Mouse (Mus musculus) thymus, postnatal 4 days (tissue): Measurements from ENCODE around the gene 9130230L23Rik.

Experiments
- DNase-seq: peaks from one replicate; pipeline ENCODE4 v3.0.0; 2021

The 9130230L23Rik gene

DNA sequence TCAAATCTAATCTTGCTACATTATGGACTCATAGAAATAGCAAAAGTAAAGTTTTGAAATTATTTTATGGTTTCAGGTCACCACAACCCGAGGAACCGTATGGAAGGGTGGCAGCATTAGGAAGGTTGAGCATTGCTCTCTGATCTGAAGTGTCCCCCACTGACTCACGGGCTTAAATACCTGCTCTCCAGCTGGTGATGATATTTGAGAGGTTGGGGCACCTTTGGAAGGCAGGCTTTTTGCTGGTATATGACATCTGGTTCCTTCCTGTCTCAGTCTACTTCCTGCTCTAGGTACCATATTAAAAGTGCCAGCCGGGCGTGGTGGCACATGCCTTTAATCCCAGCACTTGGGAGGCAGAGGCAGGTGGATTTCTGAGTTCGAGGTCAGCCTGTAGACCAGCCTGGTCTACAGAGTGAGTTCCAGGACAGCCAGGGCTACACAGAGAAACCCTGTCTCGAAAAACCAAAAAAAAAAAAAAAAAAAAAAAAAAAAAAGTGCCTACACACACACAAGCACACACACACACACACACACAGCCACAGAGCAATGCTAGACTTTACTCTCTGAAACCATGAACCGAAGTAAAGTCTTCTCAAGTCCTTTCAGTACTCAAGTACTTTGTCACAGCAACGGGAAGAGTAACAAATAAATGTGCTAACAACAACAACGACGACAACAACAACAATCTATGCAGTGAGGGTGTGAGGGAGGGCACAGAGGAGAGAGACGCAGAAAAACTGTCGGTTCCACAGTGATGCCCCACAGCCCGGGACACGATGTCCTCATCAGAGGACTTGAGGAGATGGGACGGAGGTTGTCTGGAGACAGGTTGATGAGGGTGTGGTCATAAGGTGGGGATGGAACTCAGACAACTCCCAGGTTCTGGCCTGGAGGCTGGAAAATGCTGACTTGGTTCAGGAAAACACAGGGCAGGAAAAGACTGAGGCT is 49.7 kb downstream of the 9130230L23Rik start:
- peak; percentile 20 for DNase-seq

DNA sequence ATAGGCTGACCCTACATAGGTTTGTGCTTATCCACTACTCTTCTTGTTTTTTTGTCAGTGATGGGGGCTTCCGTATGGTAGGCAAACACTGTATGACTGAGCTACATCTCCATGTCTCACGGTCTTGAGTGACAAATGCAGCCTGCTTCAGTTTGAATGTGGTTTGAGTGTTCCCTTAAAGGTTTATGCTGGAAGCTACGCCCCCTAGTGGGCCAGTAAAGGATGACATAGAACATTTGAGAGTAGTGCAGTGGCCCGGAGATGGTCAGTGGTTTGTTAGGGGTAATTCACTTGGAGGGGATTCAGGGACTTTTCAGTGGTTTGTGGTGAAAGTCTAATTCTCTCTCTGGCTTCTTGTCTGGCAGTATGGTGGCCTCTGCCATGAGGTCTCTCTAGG is 52.6 kb downstream of the 9130230L23Rik start:
- peak; percentile 68 for DNase-seq

DNA sequence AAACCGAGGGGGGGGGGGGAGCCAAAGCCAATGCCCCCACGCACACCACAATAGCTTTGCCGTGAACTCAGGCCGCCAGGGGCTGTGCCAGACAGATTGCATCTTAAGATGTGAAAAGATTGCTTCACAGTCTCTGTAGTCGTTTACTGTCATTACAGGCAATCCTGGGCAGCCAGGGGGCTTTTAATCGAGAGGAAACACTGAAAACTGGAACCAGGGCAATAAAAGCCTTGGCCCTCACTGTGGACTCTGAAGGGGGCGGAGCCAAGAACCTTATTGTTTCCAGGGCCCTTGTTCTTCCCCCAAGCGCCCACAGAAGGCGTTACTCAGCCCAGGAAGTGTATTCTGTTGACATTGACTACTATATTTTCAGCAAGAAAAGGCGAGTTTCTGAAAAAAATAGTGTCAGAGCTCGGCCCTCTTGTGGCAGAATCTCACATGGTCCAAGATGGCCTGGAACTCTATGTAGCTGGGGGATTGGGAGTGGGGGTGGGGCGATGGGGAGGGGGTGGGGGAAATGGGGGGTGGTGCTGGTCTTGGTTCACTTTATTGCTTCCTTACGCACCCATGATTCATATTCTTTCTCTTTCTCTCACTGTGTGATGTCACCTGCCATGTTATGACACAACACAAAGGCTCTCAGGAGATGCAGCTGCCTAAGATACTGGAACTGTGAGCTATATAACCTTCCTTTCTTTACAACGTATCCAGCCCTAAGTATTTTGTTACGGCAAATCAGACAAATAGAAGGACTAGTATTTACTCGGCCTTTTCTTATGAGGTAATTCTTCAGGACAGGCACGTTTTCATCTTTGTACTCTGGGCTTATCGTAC is 53.2 kb downstream of the 9130230L23Rik start:
- peak; percentile 70 for DNase-seq

DNA sequence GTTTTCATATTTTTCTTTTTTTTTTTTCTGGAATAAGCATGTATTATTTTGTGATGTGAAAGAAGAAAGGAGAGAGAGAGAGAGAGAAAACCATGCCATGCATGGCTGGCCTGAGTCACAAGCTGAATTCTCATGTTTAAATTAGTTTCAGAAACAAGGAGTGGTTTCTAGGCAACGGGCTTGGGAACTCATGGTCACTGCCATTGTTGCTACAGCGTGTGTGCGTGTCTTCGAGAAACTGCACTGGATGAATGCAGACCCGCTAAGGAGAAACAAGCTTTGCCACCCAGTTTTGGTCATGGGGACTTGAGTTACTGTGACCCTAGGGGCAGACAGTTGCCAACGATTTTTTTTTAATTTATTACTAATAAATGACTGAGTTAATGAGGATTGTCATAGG is 53.8 kb downstream of the 9130230L23Rik start:
- peak; percentile 14 for DNase-seq

DNA sequence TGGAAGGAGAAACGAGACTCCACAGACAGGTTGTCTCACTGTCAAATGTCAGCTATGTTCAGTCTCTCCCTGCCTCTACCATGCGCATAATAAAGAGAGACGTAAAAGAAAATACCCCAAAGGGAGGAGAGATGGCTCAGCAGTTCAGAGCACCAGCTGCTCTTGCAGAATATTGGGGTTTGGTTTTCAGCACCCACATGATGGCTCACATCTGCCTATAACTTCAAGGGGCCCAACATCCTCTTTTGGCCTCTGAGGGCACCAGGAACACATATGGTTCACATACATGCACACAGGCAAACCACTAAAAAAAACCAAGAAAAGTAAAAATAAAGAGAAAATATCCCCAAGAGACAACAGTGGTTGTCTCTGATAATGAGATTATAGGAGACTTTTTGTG is 54.3 kb downstream of the 9130230L23Rik start:
- DNase-seq = no peak

DNA sequence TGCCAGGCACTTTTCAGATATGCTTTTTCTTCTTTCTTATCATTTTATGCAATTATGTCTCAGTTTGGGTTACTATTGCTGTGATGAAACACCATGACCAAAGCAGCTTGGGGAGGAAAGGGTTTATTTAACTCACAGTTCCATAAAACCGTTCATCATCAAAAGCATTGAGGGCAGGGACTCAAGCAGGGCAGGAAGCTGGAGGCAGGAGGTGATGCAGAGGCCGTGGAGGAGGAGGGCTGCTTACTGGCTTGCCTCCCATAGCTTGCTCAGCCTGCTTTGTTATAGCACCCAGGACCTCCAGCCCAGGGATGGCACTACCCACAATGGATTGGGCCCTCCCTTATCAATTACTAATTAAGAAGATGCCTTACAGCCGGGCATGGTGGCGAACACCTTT is 62.9 kb downstream of the 9130230L23Rik start:
- no peak for DNase-seq

DNA sequence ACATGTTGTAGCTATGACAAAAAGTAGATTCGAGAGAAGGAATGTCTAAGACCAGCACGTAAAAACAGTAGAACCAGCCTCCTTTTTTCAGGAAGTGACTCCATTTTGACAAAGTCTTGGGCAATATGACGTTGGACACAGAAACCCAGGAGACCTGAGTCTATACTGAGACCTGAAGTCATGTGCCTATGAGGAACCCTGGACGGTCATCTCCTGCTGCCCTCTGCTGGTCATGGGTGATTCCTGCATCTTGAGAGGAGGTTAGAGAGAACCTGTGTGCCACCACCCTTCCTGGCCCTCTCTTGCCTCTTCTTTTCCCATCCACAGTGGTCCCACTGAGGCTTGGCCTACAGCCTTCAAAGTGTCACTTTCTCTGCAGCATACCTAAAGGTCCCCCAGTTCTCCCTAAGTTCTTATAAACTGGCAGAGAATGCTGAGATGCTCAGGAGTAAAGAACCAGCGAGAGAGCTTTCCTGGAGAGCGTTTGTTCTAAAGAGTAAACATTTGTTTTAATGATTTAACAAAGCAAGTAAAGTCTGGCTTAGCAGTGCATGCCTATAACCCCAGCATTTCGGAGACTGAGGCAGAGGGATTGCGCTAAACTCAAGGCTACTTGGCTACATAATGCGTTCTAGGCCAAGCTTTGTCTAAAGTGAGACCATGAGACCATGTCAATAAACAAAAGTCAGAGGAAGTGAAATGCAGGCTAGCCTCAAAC is 65.9 kb downstream of the 9130230L23Rik start:
- peak; percentile 90 for DNase-seq

DNA sequence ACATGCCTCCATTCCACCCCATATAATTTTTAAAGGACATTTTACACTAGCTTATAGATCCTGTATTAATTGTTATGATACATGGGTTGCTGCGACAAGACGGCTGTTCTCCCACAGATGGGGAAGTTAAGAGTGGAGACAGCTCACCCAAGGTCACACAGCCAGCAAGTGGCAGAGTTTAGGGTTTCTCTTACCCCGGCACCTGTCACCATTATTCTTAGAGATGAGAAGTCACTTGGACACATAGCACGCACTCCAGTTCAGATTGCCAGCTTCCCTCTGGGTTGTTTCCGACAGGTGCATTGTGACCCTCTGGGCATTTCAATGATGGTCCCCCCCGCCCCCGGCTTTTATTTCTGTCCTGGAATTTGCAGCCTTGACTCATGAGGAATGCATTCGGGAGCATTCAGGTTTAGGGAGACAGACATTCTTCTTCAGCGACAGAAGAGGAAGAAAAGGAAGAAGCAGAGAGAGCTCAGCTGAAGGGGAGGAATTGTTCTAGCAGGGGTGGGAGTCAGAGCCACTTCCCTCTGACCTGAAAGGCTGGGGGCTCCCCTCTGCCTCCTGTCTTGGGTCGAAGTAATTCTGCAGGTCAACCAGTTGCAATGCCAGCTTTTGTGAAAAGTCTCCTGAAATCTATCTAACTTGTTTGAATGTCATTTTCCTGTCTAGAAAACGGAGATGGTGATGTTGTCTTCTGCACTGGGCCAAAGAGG is 66.9 kb downstream of the 9130230L23Rik start:
- peak; percentile 52 for DNase-seq

DNA sequence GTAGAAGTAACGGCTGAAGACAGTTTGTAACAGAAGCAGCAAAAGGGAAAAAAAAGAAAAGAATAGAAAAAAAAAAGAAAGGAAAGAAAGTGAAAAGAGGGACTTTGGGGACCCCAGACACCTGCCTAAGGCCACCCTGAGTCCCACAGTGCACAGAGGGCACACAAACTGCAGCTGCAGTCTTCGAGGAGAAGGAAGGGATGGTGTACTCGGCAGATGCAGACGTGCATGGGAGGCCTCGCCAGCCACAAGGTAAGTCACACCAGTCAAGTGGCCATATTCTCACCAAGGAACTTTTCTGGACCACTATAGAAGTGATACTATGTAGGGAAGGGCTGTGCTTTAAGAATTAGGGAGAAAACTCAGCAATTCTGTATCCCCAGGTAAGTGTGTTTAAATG is 69.3 kb downstream of the 9130230L23Rik start, which contains the start of gene Chrna9:
Gene Chrna9 (plus strand): TSS at position 139 of the 400 bp plus-strand sequence.
- DNase-seq = peak; percentile 78

DNA sequence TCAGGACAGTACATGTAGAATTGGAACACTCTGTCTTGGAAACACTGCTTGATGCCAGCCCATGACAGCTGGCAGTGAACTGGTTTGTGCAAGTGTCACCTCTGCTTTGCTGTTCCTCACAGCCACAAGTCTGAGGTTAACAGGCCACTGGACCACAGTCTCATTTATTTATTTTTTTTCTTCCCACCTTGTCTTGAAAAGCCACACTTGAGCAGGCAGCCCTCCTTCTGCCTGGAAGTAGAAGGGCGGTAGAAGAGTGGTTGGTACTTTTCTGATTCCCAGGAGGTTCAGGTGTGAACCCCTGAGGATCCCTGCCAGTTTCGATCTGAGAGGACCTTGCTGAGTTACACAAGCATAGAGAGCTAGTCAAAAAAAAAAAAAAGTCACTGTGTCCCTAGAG is 70.3 kb downstream of the 9130230L23Rik start:
- DNase-seq = no peak

DNA sequence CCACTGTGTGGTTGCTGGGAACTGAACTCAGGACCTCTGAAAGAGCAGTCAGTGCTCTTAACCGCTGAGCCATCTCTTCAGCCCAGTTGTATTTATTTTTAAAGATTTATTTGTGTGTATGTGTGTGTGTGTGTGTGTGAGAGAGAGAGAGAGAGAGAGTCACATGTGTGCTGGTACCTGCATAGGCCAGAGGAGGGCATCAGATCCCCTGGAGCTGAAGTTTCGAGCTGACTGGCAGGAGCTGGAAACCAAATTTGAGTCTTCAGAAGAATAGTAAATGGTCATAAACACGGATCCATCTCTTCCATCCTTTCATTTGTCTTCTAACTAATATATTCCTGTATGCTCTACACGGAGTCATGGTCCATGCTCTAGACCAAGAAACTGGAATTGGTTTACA is 70.8 kb downstream of the 9130230L23Rik start:
- no peak for DNase-seq

DNA sequence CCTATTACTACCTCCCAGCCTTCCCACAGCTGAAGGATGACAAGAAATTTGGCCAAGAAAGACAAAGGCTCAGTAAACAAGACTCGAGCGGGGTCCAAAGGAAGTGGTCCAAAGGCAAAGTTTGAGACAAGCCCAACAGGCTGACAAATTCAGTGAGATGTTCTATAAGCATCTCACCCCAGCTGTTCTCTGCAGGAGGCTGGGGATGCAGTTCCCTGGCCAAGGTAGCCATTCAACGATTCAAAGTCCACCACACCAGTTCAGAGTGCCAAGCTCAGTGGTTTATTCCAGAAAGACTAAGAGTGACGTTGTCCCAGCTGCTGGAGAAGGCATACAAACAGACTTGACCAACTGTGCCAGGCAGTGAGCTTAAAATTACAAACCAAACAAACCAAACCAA is 73.9 kb downstream of the 9130230L23Rik start:
- peak; percentile 54 for DNase-seq
